Comparison of ENCODE assay signal across 8 mouse cellular contexts in genomic region chr14:23885539-23885938, GRCm38 (mm10).
DNase-seq lines count a peak whose midpoint lies in the region; ATAC-seq and TF ChIP-seq lines count a peak whose summit lies in the region.

No protein-coding gene starts in this region.

- 0 out of 2 replicates have a peak, but pooled peaks have one; percentile 36 for ATAC-seq in kidney, embryonic 15.5 days (replicated peaks; ENCODE audit: low FRiP score)

- no peak for TF ChIP-seq POLR2A in kidney, adult 2 months (IDR thresholded peaks at IDR 0.05; ENCODE audit: low read depth, low read length)

- H3K36me3 ChIP-seq in kidney, embryonic 15.5 days = no peaks in the 10 kb centered on the region
- no peaks in the 10 kb centered on the region for H3K36me3 ChIP-seq in kidney, adult 2 months (ENCODE audit: control insufficient read depth, insufficient read depth, low read length)

- intact Hi-C loops in heart, postnatal 10 days (cut with DNase I) = no loop called here

- H3K27ac ChIP-seq in kidney, embryonic 15.5 days = no peak overlapping the region
- H3K27ac ChIP-seq in kidney, adult 2 months (ENCODE audit: insufficient read depth, low read depth, low read length) = no peak overlapping the region

- H3K9me3 ChIP-seq in kidney, embryonic 15.5 days (replicated peaks) = no peaks in the 10 kb centered on the region

- no peak overlapping the region for H3K4me3 ChIP-seq in kidney, embryonic 15.5 days (replicated peaks)
- H3K4me3 ChIP-seq in kidney, adult 2 months (ENCODE audit: insufficient read depth, low read depth, low read length) = no peak overlapping the region

- peaks cover 5% of the 10 kb centered on the region; the same call in 1 of the 2 replicates for H3K4me1 ChIP-seq in kidney, embryonic 15.5 days
- H3K4me1 ChIP-seq in kidney, adult 2 months (ENCODE audit: control insufficient read depth, insufficient read depth, low read length) = no peaks in the 10 kb centered on the region

- H3K4me2 ChIP-seq in kidney, embryonic 15.5 days = no peak overlapping the region

- no peak for DNase-seq in kidney, adult 2 months
- DNase-seq in adrenal gland, postnatal 36 days = peak; percentile 77 to 83
- peak; percentile 51 to 58 for DNase-seq in heart, postnatal 10 days
- DNase-seq in lung, postnatal 10 days = peak; percentile 74
- DNase-seq in urinary bladder, postnatal 4 days (ENCODE audit: low spot score in 2 of 2) = peak; percentile 57 to 62
- no peak for DNase-seq in cerebellum, adult 9-10 months
- DNase-seq in cerebellum, adult 8-10 months = no peak

- H3K9ac ChIP-seq in kidney, embryonic 15.5 days = no peak overlapping the region

- 36% methylated on average over 6 of the region's 6 CpGs for WGBS in kidney, embryonic 15.5 days
- 31% methylated on average over 6 of the region's 6 CpGs for WGBS in kidney, adult 2 months

- no peaks in the 10 kb centered on the region for H3K27me3 ChIP-seq in kidney, embryonic 15.5 days
- H3K27me3 ChIP-seq in kidney, adult 2 months (replicated peaks; ENCODE audit: control insufficient read depth, insufficient read depth, low read length) = no peaks in the 10 kb centered on the region

- no peak for TF ChIP-seq CTCF in kidney, adult 2 months (conservative IDR thresholded peaks at IDR 0.05; ENCODE audit: insufficient read depth, insufficient read length, low read depth, low read length)

Comparison
In these comparisons a context has a peak if more than half of its experiments do, and no peak if none do; other contexts are left out.
1. DNase-seq: peak in adrenal gland, postnatal 36 days (2 of 2), heart, postnatal 10 days (2 of 2), lung, postnatal 10 days (single experiment) and urinary bladder, postnatal 4 days (2 of 2); none in kidney, adult 2 months (single experiment), cerebellum, adult 9-10 months (single experiment) and cerebellum, adult 8-10 months (single experiment).